Mouse (Mus musculus): ENCODE data around the gene Eps15. TPM values are rescaled to one million over a fixed set of nuclear protein-coding genes. Genes with fewer than 3 reads are reported as not detected.

Eps15 gene
- polyA plus RNA-seq, 1 experiment, result 5.9 TPM

DNA sequence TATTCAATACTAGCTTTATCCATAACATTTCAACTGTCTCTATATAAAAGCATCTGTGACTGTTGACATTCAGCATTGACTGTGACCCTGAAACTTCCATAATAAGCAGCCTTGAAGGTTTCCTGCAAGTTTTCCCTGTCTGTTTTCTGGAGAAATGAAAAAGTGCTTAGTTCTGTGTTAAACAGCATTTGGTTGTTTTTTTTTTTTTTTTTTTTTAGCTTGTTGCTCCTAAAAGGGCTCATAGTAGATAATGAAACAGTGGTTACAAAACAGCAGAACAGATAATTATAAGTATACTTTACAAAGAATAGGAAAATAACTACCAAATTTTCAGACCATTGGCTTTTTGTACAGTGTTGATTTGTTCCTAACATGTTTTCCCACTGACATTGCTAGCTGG, 14.6 kb downstream of the Eps15 start:
- H3K27ac ChIP-seq (ENCODE audit: insufficient read depth, low read length), result no peak overlapping the region
- TF ChIP-seq CTCF (IDR thresholded peaks at IDR 0.05; ENCODE audit: extremely low read depth, insufficient read depth, insufficient read length, insufficient replicate concordance), result no peak
- TF ChIP-seq POLR2A (IDR thresholded peaks at IDR 0.05; ENCODE audit: low read depth, low read length), result no peak
- H3K4me3 ChIP-seq (ENCODE audit: extremely low read depth, insufficient read depth, insufficient read length), result no peak overlapping the region
- H3K36me3 ChIP-seq (ENCODE audit: control insufficient read depth, insufficient read depth, low read length), result no peaks in the 10 kb centered on the region
- no peaks in the 10 kb centered on the region for H3K4me1 ChIP-seq (ENCODE audit: control insufficient read depth, insufficient read depth, insufficient read length)
- DNase-seq (ENCODE audit: low read depth in 1 of 2, low spot score in 2 of 2), result no peak
- no peaks in the 10 kb centered on the region for H3K27me3 ChIP-seq (ENCODE audit: control insufficient read depth, insufficient read depth, low read length)

DNA sequence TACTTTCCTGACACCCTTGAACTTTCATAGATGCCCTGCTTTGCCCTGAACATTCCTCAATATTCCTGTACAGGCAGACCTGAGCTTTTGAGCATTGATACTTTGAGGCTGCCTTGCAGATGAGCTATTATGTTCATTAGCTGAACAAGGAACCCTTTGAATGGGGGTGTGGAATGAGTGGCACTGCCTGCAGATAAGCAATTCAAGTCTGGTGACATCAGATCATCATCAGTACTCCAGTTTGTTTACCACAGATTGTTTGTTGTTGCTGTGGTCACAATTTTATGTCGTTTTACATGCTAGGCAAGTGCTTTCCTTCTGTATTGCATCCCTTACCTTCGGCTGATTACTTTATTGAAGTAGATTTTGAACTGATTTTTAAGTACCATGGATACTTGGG, 16.4 kb downstream of the Eps15 start:
- H3K36me3 ChIP-seq (ENCODE audit: control insufficient read depth, insufficient read depth, low read length), result no peaks in the 10 kb centered on the region
- WGBS, result 87% methylated on average over 2 of the region's 2 CpGs
- no peak for DNase-seq (ENCODE audit: low read depth in 1 of 2, low spot score in 2 of 2)
- no peaks in the 10 kb centered on the region for H3K4me1 ChIP-seq (ENCODE audit: control insufficient read depth, insufficient read depth, insufficient read length)
- TF ChIP-seq POLR2A (IDR thresholded peaks at IDR 0.05; ENCODE audit: low read depth, low read length) (no peak), CTCF (IDR thresholded peaks at IDR 0.05; ENCODE audit: extremely low read depth, insufficient read depth, insufficient read length, insufficient replicate concordance) (no peak)
- no peak overlapping the region for H3K27ac ChIP-seq (ENCODE audit: insufficient read depth, low read length)
- H3K4me3 ChIP-seq (ENCODE audit: extremely low read depth, insufficient read depth, insufficient read length), result no peak overlapping the region
- H3K27me3 ChIP-seq (ENCODE audit: control insufficient read depth, insufficient read depth, low read length), result no peaks in the 10 kb centered on the region

DNA sequence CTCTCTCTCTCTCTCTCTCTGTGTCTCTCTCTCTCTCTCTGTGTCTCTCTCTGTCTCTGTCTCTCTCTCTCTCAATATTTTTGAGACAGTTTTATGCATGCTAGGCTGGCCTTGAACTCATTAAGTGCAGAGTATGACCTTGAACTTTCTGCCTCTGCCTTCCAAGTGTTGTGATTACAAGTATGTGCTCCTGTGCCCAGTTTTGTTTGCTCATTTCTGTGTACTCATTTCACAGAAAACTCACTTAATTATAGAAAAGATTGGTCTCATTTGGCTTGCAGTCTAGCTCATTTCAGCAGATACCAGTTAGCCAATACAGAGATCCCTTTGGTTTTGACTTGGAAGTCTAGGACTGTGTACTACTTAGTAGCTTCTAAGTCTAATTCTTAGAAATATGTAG, 19.1 kb downstream of the Eps15 start:
- no peaks in the 10 kb centered on the region for H3K27me3 ChIP-seq (ENCODE audit: control insufficient read depth, insufficient read depth, low read length)
- H3K4me1 ChIP-seq (ENCODE audit: control insufficient read depth, insufficient read depth, insufficient read length), result no peaks in the 10 kb centered on the region
- no peak for DNase-seq (ENCODE audit: low read depth in 1 of 2, low spot score in 2 of 2)
- no peak overlapping the region for H3K4me3 ChIP-seq (ENCODE audit: extremely low read depth, insufficient read depth, insufficient read length)
- H3K36me3 ChIP-seq (ENCODE audit: control insufficient read depth, insufficient read depth, low read length), result no peaks in the 10 kb centered on the region; the same call in 1 of the 2 replicates
- H3K27ac ChIP-seq (ENCODE audit: insufficient read depth, low read length), result no peak overlapping the region
- no peak for TF ChIP-seq POLR2A (IDR thresholded peaks at IDR 0.05; ENCODE audit: low read depth, low read length)
- TF ChIP-seq CTCF (IDR thresholded peaks at IDR 0.05; ENCODE audit: extremely low read depth, insufficient read depth, insufficient read length, insufficient replicate concordance), result no peak

DNA sequence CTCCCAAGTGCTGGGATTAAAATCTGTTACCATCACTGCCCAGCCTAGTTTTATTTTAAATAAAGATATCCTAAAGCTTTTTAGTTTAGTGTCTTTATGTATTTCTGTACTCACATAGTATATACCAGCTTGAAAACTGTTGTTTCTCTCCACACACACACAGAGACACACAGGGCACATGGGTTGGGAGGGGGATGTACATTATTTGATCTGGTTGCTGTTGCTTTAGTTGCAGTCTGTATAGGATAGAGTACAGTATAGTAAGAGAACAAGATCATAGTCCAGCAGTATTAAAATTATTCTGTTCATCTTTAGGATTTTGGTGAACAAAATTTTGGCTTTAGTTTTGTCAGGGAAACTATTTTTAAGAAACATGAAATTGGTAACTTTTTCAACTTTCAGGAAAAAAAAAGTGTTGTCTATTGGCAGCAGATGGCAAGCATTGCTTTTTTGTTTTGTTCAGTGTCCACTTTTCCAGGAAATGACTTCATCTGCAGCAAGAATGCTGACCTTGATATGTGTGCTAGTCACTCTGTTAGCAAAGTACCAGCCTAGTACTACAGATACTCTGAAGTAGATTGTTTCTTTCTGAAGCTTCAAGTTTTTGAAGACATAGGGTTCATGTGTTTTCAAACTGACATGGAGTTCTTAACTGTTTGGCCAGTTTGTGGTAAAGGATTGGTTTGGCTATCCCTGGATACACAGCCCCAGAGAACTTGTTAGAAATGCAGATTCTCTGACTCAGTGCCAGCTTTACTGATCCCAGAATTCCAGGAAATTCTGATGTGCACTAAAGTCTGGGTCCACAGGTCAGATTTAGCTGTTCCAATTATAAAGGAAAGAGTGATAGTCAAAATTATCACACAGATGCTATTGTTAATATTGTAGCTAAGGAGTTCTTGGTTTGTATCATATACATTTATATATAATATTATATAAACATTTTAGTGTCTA, 37.1 kb downstream of the Eps15 start:
- no peak for TF ChIP-seq CTCF (IDR thresholded peaks at IDR 0.05; ENCODE audit: extremely low read depth, insufficient read depth, insufficient read length, insufficient replicate concordance)
- no peak for TF ChIP-seq POLR2A (IDR thresholded peaks at IDR 0.05; ENCODE audit: low read depth, low read length)
- Histone ChIP-seq H3K27me3 (ENCODE audit: control insufficient read depth, insufficient read depth, low read length) (no peaks in the 10 kb centered on the region), H3K27ac (ENCODE audit: insufficient read depth, low read length) (no peak overlapping the region), H3K36me3 (ENCODE audit: control insufficient read depth, insufficient read depth, low read length) (peaks cover 16% of the 10 kb centered on the region), H3K4me3 (ENCODE audit: extremely low read depth, insufficient read depth, insufficient read length) (no peak overlapping the region), H3K4me1 (ENCODE audit: control insufficient read depth, insufficient read depth, insufficient read length) (no peaks in the 10 kb centered on the region)
- no peak for DNase-seq (ENCODE audit: low read depth in 1 of 2, low spot score in 2 of 2)

DNA sequence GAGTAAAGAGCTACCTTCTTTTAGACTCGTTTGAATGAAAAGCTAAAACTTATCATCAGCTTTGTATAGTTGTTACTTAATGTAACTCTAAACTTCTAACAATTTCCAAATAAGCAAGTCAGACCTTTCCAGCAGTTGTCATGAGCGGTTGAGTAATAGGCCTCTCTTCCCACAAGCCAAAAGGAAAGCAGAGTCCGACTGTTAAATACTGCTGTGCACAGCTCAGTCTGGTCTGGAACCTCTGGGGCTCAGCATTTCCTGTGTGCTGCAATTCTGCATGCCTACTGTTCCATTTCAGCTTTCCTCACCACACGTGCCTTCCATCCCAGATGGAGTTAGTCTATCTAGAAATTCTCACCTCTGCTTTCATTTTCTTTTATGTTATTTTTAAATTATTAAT, 56.7 kb downstream of the Eps15 start:
- WGBS, result 90% methylated on average over 4 of the region's 4 CpGs
- TF ChIP-seq CTCF (IDR thresholded peaks at IDR 0.05; ENCODE audit: extremely low read depth, insufficient read depth, insufficient read length, insufficient replicate concordance) (no peak), POLR2A (IDR thresholded peaks at IDR 0.05; ENCODE audit: low read depth, low read length) (no peak)
- H3K36me3 ChIP-seq (ENCODE audit: control insufficient read depth, insufficient read depth, low read length), result peaks cover 15% of the 10 kb centered on the region
- H3K4me3 ChIP-seq (ENCODE audit: extremely low read depth, insufficient read depth, insufficient read length), result no peak overlapping the region
- no peak for DNase-seq (ENCODE audit: low read depth in 1 of 2, low spot score in 2 of 2)
- no peaks in the 10 kb centered on the region for H3K27me3 ChIP-seq (ENCODE audit: control insufficient read depth, insufficient read depth, low read length)
- H3K27ac ChIP-seq (ENCODE audit: insufficient read depth, low read length), result no peak overlapping the region
- no peaks in the 10 kb centered on the region for H3K4me1 ChIP-seq (ENCODE audit: control insufficient read depth, insufficient read depth, insufficient read length)

DNA sequence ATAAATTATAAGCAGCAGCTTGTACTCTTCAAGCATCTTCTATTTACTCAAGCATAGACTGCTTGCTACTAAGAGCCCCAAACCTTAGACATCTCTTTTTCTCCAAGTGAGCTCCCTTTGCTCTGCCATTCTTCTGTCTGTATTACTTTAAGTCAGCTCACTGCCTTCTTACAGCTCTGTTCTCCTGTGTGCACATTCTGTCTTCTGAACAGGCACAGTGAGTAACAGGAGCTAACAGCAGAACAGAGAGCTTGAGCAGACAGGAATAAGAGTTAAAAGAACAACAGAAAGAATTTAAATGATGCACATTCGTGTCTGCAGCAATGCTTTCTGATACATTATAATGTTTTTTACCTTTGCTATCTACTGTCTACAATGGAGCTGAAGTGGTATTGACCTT, 61.2 kb downstream of the Eps15 start:
- no peak for TF ChIP-seq CTCF (IDR thresholded peaks at IDR 0.05; ENCODE audit: extremely low read depth, insufficient read depth, insufficient read length, insufficient replicate concordance)
- TF ChIP-seq POLR2A (IDR thresholded peaks at IDR 0.05; ENCODE audit: low read depth, low read length), result no peak
- no peak overlapping the region for H3K27ac ChIP-seq (ENCODE audit: insufficient read depth, low read length)
- DNase-seq (ENCODE audit: low read depth in 1 of 2, low spot score in 2 of 2), result no peak
- peaks cover 8% of the 10 kb centered on the region for H3K36me3 ChIP-seq (ENCODE audit: control insufficient read depth, insufficient read depth, low read length)
- no peaks in the 10 kb centered on the region for H3K4me1 ChIP-seq (ENCODE audit: control insufficient read depth, insufficient read depth, insufficient read length)
- H3K4me3 ChIP-seq (ENCODE audit: extremely low read depth, insufficient read depth, insufficient read length), result no peak overlapping the region
- WGBS, result 85% methylated on average over 1 of the region's 1 CpGs
- no peaks in the 10 kb centered on the region for H3K27me3 ChIP-seq (ENCODE audit: control insufficient read depth, insufficient read depth, low read length)
